Mouse (Mus musculus): ENCODE measurements around the gene Cwc22.

Cwc22 gene

DNA sequence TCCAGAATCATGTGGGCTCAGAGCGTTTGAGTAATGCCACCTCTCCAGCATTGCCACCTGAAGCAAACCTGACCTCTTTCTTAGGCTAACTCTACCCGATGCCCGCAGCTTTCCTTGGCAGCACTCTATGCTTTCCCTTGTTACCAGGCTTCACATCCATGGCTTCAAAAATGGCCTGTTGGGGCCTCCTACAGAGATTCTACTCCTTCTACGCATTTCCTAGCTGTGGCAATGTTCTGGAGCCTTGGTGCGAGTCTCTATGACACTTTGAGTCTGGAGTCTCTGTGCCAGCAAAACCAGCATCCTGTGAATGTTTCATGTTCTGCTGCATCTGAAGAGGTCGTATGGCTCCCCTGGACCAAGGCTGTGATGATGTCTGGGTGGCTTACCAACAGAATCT, 69.8 kb downstream of the Cwc22 start:
- no peak for DNase-seq (ENCODE audit: low read depth)

GRCm38 (mm10) chr2:77875516-77875915, 70.7 kb downstream of the Cwc22 start:
- no peak for DNase-seq (ENCODE audit: low read depth)

DNA sequence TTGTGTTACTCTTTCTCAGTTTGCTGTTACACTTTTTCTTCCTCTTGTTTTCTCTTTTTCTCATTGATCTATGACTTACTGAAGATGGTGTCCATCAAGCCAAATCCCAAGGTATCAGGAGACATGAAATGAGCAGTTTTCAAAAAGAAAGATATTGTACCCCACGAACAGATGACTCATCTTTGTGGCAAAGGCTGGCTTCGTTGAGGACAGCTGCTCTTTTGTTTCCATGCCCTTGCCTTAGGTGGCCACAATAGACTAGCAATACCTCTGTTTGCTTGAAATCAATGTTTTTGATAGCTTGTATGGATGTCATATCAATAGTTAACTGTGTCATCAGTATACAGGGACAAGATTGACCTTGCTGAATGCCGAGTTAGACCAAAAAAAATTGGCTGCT, 71.5 kb downstream of the Cwc22 start:
- DNase-seq (ENCODE audit: low read depth): no peak

DNA sequence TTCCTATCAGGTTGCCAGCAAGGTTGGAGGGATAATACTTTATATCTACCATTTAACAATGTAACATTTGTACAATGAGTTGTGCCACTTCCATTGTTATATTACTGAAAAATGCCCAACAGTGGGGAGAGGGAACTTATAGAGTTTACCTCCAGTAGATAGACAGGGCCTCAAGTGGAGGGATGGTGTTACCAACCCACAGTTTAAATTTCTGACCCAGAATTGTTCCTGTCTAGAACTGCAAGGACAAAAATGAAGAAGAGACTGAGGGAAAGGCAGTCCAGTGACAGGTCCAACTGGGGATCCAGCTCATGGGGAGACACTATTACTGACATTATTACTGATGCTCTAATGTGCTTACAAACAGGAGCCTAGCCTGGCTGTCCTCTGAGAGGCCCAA, 72.4 kb downstream of the Cwc22 start:
- DNase-seq (ENCODE audit: low read depth): no peak

DNA sequence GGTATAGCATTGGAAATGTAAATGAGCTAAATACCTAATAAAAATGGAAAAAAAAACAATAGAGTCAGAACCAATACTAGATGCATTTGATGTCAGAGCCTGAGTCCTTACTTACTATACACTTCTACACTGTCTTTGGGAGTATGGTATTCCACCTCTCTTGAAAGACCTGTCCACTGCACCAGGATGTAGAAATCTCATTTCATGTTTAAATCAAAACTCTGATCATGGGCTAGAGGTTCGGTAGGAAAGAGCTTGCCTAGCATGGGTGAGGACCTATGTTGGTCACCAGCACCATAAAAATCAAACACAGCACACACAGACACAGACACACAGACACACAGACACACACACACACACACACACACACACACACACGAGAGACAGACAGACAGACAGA, 73.5 kb downstream of the Cwc22 start:
- DNase-seq (ENCODE audit: low read depth): no peak

- no peak for DNase-seq (ENCODE audit: low read depth)
Observed at GRCm38 (mm10) chr2:77871146-77871545, 75.0 kb downstream of the Cwc22 start.

DNA sequence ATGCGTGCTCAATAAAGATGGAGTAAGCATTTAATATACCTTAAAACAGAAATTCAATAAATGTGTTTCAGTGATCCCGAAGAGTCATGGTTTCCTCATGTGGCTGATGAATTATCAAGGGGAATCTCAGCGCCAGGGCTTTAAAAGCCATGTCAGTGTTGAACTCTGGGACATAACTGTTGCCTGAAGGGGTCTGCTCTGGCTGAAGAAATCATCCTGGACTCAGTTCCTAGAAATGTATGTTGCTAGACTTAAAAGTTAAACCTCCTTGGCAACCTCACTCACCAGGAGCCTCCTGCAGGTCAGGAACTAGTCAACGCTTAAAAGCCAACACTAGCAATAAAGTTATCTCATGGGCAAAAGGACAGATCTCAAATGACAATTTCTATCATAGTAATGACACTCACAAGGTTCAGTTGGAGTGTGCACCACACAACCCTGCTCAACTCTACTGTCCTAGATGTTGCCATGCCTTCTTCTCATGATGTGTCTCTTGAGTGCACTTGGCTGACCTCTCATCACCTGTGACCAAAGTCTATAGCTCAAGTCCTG, 76.4 kb downstream of the Cwc22 start:
- no peak for DNase-seq (ENCODE audit: low read depth)

GRCm38 (mm10) chr2:77863934-77864333, 82.2 kb downstream of the Cwc22 start:
- no peak for DNase-seq (ENCODE audit: low read depth)

GRCm38 (mm10) chr2:77863522-77863921, 82.7 kb downstream of the Cwc22 start:
- no peak for DNase-seq (ENCODE audit: low read depth)

DNA sequence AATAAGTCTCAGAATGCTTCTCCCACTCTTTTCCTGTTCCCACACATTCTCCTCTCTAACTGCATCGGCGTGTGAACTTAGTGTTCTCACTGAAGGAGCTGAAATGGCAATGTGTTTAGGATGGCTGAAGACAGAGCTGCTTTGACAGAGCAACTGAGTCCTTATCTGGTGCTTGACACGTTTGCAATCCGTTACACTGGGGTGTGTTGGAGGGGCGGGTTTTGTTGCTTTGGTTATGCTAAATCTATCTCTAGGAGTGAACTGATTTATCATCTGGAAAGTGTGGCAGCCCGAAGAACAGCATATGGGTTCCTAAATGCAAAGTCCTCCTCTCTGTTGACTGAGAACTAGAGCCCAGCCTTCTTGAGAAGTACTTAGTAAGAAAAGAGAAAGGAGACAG, 104.7 kb downstream of the Cwc22 start:
- no peak for DNase-seq (ENCODE audit: low read depth)

DNA sequence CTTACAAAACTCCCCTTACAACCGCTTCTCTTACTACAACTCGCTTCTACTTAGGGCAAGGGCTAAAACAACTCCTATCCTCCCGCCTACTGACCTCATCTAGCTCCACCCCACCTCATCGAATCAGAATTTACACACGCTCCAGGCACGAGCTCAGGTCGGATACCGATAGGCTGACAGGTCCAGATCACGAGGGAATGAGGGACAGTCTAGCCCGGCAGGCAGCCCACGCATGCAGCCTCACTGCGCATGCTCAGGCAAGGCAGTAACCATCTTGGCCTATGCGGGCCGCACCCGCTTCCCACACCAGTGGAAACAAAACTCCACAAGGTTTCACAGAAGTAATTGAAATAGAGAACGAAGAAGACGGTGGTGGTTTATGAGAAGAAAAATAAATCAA, 106.6 kb downstream of the Cwc22 start:
- DNase-seq (ENCODE audit: low read depth): no peak

GRCm38 (mm10) chr2:77838688-77839087, 107.5 kb downstream of the Cwc22 start:
- no peak for DNase-seq (ENCODE audit: low read depth)

GRCm38 (mm10) chr2:77835781-77836180, 110.4 kb downstream of the Cwc22 start:
- DNase-seq (ENCODE audit: low read depth): no peak

All from c-Kit-positive CD71-positive TER-119-negative erythroid progenitor cells, embryonic 14.5 days (primary cell).